Mouse (Mus musculus): ENCODE data around the gene Ap1m2.
A peak's percentile ranks its signal among the peaks of the same experiment; 100 is the strongest.
"Not testable (repeated sequence)": the region's sequence is repeated elsewhere in the genome, so short reads cannot be mapped to it uniquely, and the experiment has no call there.

Ap1m2 gene

GRCm38 (mm10) chr9:21324269-21324668 is 12.1 kb upstream of the Ap1m2 start:
- no peak for DNase-seq

GRCm38 (mm10) chr9:21322917-21323297 is 10.8 kb upstream of the Ap1m2 start:
- DNase-seq = not testable (repeated sequence)

GRCm38 (mm10) chr9:21322211-21322916 is 10.2 kb upstream of the Ap1m2 start:
- DNase-seq = no peak

GRCm38 (mm10) chr9:21321513-21321835 is 9.3 kb upstream of the Ap1m2 start:
- DNase-seq = peak; percentile 34

GRCm38 (mm10) chr9:21320619-21321512 is 8.7 kb upstream of the Ap1m2 start, which contains the start of gene Slc44a2:
Slc44a2 (plus strand) TSS chr9:21320698.
- peak; percentile 95 for DNase-seq

- no peak for DNase-seq
Measured at GRCm38 (mm10) chr9:21320280-21320618, 8.1 kb upstream of the Ap1m2 start.

GRCm38 (mm10) chr9:21319503-21319902 is 7.4 kb upstream of the Ap1m2 start:
- no peak for DNase-seq

- no peak for DNase-seq
Measured at GRCm38 (mm10) chr9:21318792-21319191, 6.7 kb upstream of the Ap1m2 start.

- no peak for DNase-seq
Measured at GRCm38 (mm10) chr9:21316696-21317095, 4.6 kb upstream of the Ap1m2 start.

GRCm38 (mm10) chr9:21315421-21315820 is 3.3 kb upstream of the Ap1m2 start:
- no peak for DNase-seq

GRCm38 (mm10) chr9:21314367-21315140 is 2.4 kb upstream of the Ap1m2 start:
- DNase-seq = no peak

GRCm38 (mm10) chr9:21313394-21313793 is 1.3 kb upstream of the Ap1m2 start:
- DNase-seq = peak; percentile 91

GRCm38 (mm10) chr9:21311695-21312094 is 442 bp downstream of the Ap1m2 start:
- DNase-seq = no peak

- DNase-seq = no peak
Measured at GRCm38 (mm10) chr9:21309150-21309741, 2.9 kb downstream of the Ap1m2 start.

- no peak for DNase-seq
Measured at GRCm38 (mm10) chr9:21305065-21305464, 7.1 kb downstream of the Ap1m2 start.

GRCm38 (mm10) chr9:21299014-21299413 is 13.1 kb downstream of the Ap1m2 start:
- no peak for DNase-seq

- no peak for DNase-seq
Measured at GRCm38 (mm10) chr9:21292271-21292670, 19.9 kb downstream of the Ap1m2 start.

- DNase-seq = peak; percentile 31
Measured at GRCm38 (mm10) chr9:21291868-21292267, 20.3 kb downstream of the Ap1m2 start.

- DNase-seq = peak; percentile 100
Measured at GRCm38 (mm10) chr9:21291022-21291787, 20.9 kb downstream of the Ap1m2 start, which contains the start of gene Cdkn2d. Cdkn2d (minus strand) TSS chr9:21291407.

GRCm38 (mm10) chr9:21290589-21290988 is 21.5 kb downstream of the Ap1m2 start:
- no peak for DNase-seq

GRCm38 (mm10) chr9:21289337-21289671 is 22.8 kb downstream of the Ap1m2 start:
- no peak for DNase-seq

All from embryo, embryonic 11 days (tissue).